Mouse (Mus musculus): ENCODE measurements around the gene Sytl3. TPM values are rescaled to one million over a fixed set of nuclear protein-coding genes. Genes with fewer than 3 reads are reported as not detected.

The Sytl3 gene
- total and polyA plus RNA-seq, 2 experiments from 2014 or later, result 0.42 to 0.79 TPM

DNA sequence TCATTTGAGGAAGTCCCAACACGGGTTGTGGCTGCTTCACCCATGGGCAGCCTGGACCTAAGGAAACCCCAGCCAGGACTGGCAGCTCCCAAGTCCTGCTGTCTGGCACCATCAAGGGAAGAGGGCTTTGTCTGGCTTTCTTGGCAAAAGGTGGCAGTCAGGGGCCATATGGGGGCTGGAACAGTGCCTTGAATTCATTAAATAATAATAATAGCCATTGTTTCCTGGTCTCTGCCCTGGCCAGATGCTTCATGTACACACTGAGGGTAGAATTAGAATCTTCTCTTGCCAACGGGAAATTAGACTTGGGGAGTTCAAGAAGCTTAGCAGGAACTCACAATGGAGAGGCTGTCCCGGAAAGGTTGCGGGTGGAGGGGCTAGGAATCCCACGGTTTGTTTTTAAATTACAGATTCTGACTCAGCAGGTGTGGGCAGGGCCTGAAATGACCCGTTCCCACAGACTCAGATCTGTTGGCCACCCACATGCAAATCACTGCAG, 70.4 kb downstream of the Sytl3 start:
- Histone ChIP-seq H3K9me3 (ENCODE audit: low read length) (no peaks in the 10 kb centered on the region), H3K36me3 (ENCODE audit: insufficient read depth, low read length) (no peaks in the 10 kb centered on the region), H3K4me2 (ENCODE audit: low read depth, low read length) (no peak overlapping the region), H3K9ac (replicated peaks; ENCODE audit: low read length) (no peak overlapping the region), H3K27me3 (ENCODE audit: insufficient read depth, low read length) (no peaks in the 10 kb centered on the region), H3K27ac (peak overlapping the region; percentile 41; the same call in 1 of the 2 replicates), H3K4me1 (ENCODE audit: insufficient read depth, low read length) (peaks cover 7% of the 10 kb centered on the region; the same call in 1 of the 2 replicates), H3K4me3 (ENCODE audit: low read length) (no peak overlapping the region)
- 8% methylated on average over 6 of the region's 6 CpGs for WGBS
- peak; percentile 81 for ATAC-seq
- no peak for TF ChIP-seq CTCF (IDR thresholded peaks at IDR 0.05; ENCODE audit: low read depth)
- peak; percentile 76 for DNase-seq (ENCODE audit: low spot score)

DNA sequence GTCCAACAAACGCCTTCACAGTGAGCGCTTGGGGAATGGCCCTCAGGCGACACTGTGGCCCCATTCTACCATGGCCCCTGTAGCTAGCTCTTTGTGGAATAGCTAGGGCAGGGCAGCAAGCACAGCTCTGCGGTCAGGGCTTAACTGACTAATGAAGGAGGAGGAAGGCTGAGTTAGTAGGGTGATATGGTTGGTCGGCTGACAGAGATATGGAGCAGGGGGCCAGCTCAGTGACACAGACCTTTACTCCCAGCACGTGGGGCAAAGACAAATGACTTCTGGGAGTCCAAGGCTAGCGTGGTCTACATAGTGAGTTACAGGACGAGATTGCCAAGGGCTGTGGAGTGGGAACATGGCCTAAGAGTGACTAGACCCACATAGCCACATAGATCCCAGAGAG, 72.2 kb downstream of the Sytl3 start:
- Histone ChIP-seq H3K9me3 (ENCODE audit: low read length) (no peaks in the 10 kb centered on the region), H3K4me1 (ENCODE audit: insufficient read depth, low read length) (peaks cover 7% of the 10 kb centered on the region; the same call in 1 of the 2 replicates), H3K4me3 (ENCODE audit: low read length) (no peak overlapping the region), H3K36me3 (ENCODE audit: insufficient read depth, low read length) (no peaks in the 10 kb centered on the region), H3K9ac (replicated peaks; ENCODE audit: low read length) (no peak overlapping the region), H3K27ac (no peak overlapping the region), H3K4me2 (ENCODE audit: low read depth, low read length) (no peak overlapping the region), H3K27me3 (ENCODE audit: insufficient read depth, low read length) (no peaks in the 10 kb centered on the region)
- WGBS, result 87% methylated on average over 8 of the region's 8 CpGs
- ATAC-seq, result no peak
- TF ChIP-seq CTCF (IDR thresholded peaks at IDR 0.05; ENCODE audit: low read depth), result no peak
- DNase-seq (ENCODE audit: low spot score), result no peak

DNA sequence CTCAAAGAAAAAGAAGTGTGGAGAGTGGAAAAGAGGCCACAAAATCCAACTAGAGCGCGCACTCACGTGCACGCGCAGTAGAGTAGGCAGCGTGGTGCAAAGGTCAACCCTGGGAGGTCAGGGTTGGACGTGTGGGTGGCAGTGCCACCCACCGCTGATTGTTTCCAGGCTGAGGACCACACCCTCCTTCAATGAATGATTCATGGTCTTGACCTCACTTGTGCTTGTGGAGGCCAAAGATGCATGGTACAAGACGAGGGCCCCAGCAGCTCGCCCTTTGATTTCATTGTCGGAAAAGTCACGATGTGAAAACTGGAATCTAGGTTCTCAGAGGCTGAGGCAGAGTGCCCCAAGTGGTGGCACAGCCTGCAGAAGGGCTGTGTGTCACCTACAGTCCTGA, 72.7 kb downstream of the Sytl3 start:
- TF ChIP-seq CTCF (IDR thresholded peaks at IDR 0.05; ENCODE audit: low read depth), result no peak
- DNase-seq (ENCODE audit: low spot score), result no peak
- no peak overlapping the region for H3K4me3 ChIP-seq (ENCODE audit: low read length)
- ATAC-seq, result no peak
- H3K27me3 ChIP-seq (ENCODE audit: insufficient read depth, low read length), result no peaks in the 10 kb centered on the region
- H3K27ac ChIP-seq, result no peak overlapping the region
- H3K4me2 ChIP-seq (ENCODE audit: low read depth, low read length), result no peak overlapping the region
- H3K9me3 ChIP-seq (ENCODE audit: low read length), result no peaks in the 10 kb centered on the region
- 72% methylated on average over 12 of the region's 12 CpGs for WGBS
- H3K4me1 ChIP-seq (ENCODE audit: insufficient read depth, low read length), result peaks cover 7% of the 10 kb centered on the region; the same call in 1 of the 2 replicates
- no peaks in the 10 kb centered on the region for H3K36me3 ChIP-seq (ENCODE audit: insufficient read depth, low read length)
- H3K9ac ChIP-seq (replicated peaks; ENCODE audit: low read length), result no peak overlapping the region

DNA sequence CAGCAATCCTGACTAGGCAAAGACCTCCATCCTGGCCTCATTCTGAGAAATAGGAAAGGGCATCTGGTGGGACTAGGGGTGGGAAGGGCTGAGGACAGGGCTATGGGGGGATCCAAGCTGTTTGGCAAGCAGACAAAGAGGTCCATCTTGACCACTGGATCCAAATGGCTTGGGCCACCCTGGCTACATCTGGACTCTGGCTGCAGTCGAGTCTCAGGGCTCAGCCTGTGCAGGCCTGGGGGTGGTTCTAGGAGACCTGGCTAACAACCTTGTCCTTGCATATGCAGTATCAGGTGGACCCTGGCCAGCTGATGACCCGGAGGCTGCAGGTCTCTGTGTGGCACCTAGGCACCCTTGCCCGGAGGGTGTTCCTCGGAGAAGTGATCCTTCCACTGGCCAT, 73.8 kb downstream of the Sytl3 start:
- Histone ChIP-seq H3K9ac (replicated peaks; ENCODE audit: low read length) (no peak overlapping the region), H3K27ac (no peak overlapping the region), H3K4me1 (ENCODE audit: insufficient read depth, low read length) (peaks cover 7% of the 10 kb centered on the region; the same call in 1 of the 2 replicates), H3K9me3 (ENCODE audit: low read length) (no peaks in the 10 kb centered on the region), H3K36me3 (ENCODE audit: insufficient read depth, low read length) (no peaks in the 10 kb centered on the region), H3K4me2 (ENCODE audit: low read depth, low read length) (no peak overlapping the region), H3K4me3 (ENCODE audit: low read length) (no peak overlapping the region), H3K27me3 (ENCODE audit: insufficient read depth, low read length) (no peaks in the 10 kb centered on the region)
- TF ChIP-seq CTCF (IDR thresholded peaks at IDR 0.05; ENCODE audit: low read depth), result no peak
- ATAC-seq (no peak), DNase-seq (ENCODE audit: low spot score) (no peak)
- 95% methylated on average over 4 of the region's 4 CpGs for WGBS

DNA sequence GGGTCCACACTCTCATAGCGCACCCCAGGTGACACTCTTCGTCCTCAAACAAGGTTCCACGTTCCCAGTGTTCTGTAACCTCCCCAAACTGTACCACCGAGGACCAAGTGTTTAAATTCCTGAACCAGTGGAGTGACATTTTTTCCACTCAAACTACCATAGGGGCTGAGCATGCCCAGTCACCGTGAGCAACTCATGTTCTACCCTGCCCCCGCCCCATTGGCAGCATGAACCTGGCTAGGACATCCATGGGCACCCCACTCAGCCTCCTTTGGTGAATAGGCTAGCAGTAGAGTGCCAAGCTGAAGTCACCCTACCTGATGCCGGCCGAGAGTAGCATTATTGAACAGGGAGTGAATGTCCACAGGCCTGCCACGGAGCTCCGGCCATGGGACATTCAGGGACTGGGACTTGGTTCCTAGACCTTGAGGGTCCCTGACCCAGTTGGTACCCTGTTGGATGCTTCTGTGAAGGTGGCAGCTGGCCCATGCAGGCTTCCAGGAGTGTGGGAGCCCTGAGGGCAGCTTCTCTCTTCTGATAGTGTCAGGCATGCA, 74.5 kb downstream of the Sytl3 start:
- WGBS, result 92% methylated on average over 10 of the region's 10 CpGs
- no peak overlapping the region for H3K9ac ChIP-seq (replicated peaks; ENCODE audit: low read length)
- no peak for TF ChIP-seq CTCF (IDR thresholded peaks at IDR 0.05; ENCODE audit: low read depth)
- H3K27ac ChIP-seq, result no peak overlapping the region
- DNase-seq (ENCODE audit: low spot score) (no peak), ATAC-seq (no peak)
- no peaks in the 10 kb centered on the region for H3K27me3 ChIP-seq (ENCODE audit: insufficient read depth, low read length)
- H3K4me2 ChIP-seq (ENCODE audit: low read depth, low read length), result no peak overlapping the region
- H3K36me3 ChIP-seq (ENCODE audit: insufficient read depth, low read length), result no peaks in the 10 kb centered on the region
- H3K4me3 ChIP-seq (ENCODE audit: low read length), result no peak overlapping the region
- no peaks in the 10 kb centered on the region for H3K9me3 ChIP-seq (ENCODE audit: low read length)
- H3K4me1 ChIP-seq (ENCODE audit: insufficient read depth, low read length), result peaks cover 7% of the 10 kb centered on the region; the same call in 1 of the 2 replicates

DNA sequence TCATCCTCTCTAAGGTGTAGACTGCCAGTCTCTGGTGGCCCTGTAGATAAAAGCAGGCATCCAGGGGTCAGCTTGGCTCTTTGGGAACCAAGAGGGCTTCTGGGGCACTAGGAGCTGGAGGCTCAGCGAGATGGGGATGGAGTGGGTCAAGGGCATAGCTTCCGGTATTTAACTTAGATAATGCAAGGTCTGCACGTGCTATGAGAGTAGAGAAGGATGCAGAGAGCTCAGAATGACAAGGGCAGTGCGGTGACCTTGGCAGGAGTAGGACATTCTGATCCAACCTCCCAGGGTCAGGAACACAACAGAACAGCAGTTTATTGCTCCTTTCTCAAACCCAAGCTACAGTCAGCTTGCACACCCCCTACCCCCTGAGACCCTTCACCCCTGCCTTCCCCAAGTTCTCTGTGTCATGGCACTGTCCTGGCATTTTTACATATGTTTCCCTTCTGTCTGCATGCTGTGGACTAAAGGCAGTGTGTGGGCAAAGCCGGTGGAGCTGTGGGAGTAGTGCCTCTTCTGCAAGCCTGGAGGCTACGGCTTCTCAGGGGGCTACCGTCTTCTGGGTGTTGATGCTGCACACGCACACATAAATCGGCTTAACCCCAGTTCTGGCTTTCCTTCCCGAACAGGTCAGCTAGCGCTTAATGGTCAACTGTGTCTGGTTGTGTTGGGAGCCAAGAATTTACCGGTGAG, 76.0 kb downstream of the Sytl3 start:
- Histone ChIP-seq H3K4me3 (ENCODE audit: low read length) (no peak overlapping the region), H3K4me1 (ENCODE audit: insufficient read depth, low read length) (no peaks in the 10 kb centered on the region; the same call in 1 of the 2 replicates), H3K9ac (replicated peaks; ENCODE audit: low read length) (no peak overlapping the region), H3K36me3 (ENCODE audit: insufficient read depth, low read length) (no peaks in the 10 kb centered on the region), H3K4me2 (ENCODE audit: low read depth, low read length) (no peak overlapping the region), H3K9me3 (ENCODE audit: low read length) (no peaks in the 10 kb centered on the region), H3K27ac (no peak overlapping the region), H3K27me3 (ENCODE audit: insufficient read depth, low read length) (no peaks in the 10 kb centered on the region)
- DNase-seq (ENCODE audit: low spot score), result no peak
- TF ChIP-seq CTCF (IDR thresholded peaks at IDR 0.05; ENCODE audit: low read depth), result no peak
- 89% methylated on average over 12 of the region's 12 CpGs for WGBS
- ATAC-seq, result no peak

Measured in hindbrain, postnatal 0 days (tissue).